Mouse (Mus musculus): Measurements from ENCODE around the gene Becn1. TPM values are rescaled to one million over a fixed set of nuclear protein-coding genes. Genes with fewer than 3 reads are reported as not detected.

The Becn1 gene
- polyA plus RNA-seq, 1 experiment, result 134 TPM

- no peak overlapping the region for H3ac ChIP-seq (ENCODE audit: control insufficient read depth, insufficient read length)
- TF ChIP-seq POLR2A (IDR thresholded peaks at IDR 0.05; ENCODE audit: insufficient read length, low read depth), result no peak
- TF ChIP-seq USF1 (IDR thresholded peaks at IDR 0.05; ENCODE audit: low read depth), result no peak
- no peak for TF ChIP-seq MYOG (IDR thresholded peaks at IDR 0.05; ENCODE audit: control insufficient read depth in 1 of 3, insufficient read depth in 1 of 3, insufficient read length in 2 of 3, low read depth in 2 of 3)
- no peak for TF ChIP-seq TCF12 (IDR thresholded peaks at IDR 0.05; ENCODE audit: insufficient read depth, poor library complexity, severe bottlenecking)
- TF ChIP-seq MYOD1 (IDR thresholded peaks at IDR 0.05; ENCODE audit: control insufficient read depth in 1 of 3, insufficient read length in 2 of 3, low read depth in 2 of 3), result no peak
- no peak for TF ChIP-seq E2F4 (IDR thresholded peaks at IDR 0.05; ENCODE audit: insufficient read depth)
- no peak for TF ChIP-seq SRF (IDR thresholded peaks at IDR 0.05; ENCODE audit: control insufficient read depth, insufficient read length, low read depth)
- TF ChIP-seq TCF3 (IDR thresholded peaks at IDR 0.05; ENCODE audit: insufficient read length, low read depth), result no peak
- no peak for TF ChIP-seq MAX (IDR thresholded peaks at IDR 0.05; ENCODE audit: low read depth)
- no peak for TF ChIP-seq CEBPB (IDR thresholded peaks at IDR 0.05; ENCODE audit: insufficient read depth, poor library complexity, severe bottlenecking)
- TF ChIP-seq POLR2AphosphoS2 (IDR thresholded peaks at IDR 0.05; ENCODE audit: insufficient read length, low read depth), result no peak
- TF ChIP-seq REST (IDR thresholded peaks at IDR 0.05; ENCODE audit: insufficient read depth, insufficient read length), result no peak
- H3K4me2 ChIP-seq (ENCODE audit: low read depth), result no peak overlapping the region
- peaks cover 42% of the 10 kb centered on the region for H3K27me3 ChIP-seq (ENCODE audit: control insufficient read depth, insufficient read depth, insufficient read length)
- H3K79me2 ChIP-seq (ENCODE audit: control insufficient read depth, insufficient read depth), result no peaks in the 10 kb centered on the region
- H3K36me3 ChIP-seq (ENCODE audit: control insufficient read depth, insufficient read depth), result no peaks in the 10 kb centered on the region
- H3K4me3 ChIP-seq, result no peak overlapping the region
These were observed 39.7 kb downstream of the Becn1 start for GRCm38 (mm10) chr11:101262272-101262967.

GRCm38 (mm10) chr11:101260826-101261380 lies 41.2 kb downstream of the Becn1 start:
- Histone ChIP-seq H3K4me2 (ENCODE audit: low read depth) (peak overlapping the region; percentile 70), H3K4me3 (no peak overlapping the region)
- no peak for TF ChIP-seq SRF (IDR thresholded peaks at IDR 0.05; ENCODE audit: control insufficient read depth, insufficient read length, low read depth)
- TF ChIP-seq REST (IDR thresholded peaks at IDR 0.05; ENCODE audit: insufficient read depth, insufficient read length), result no peak
- no peak for TF ChIP-seq POLR2A (IDR thresholded peaks at IDR 0.05; ENCODE audit: insufficient read length, low read depth)
- TF ChIP-seq CEBPB (IDR thresholded peaks at IDR 0.05; ENCODE audit: insufficient read depth, poor library complexity, severe bottlenecking), result no peak
- TF ChIP-seq TCF3 (IDR thresholded peaks at IDR 0.05; ENCODE audit: insufficient read length, low read depth), result no peak
- TF ChIP-seq MYOD1 (IDR thresholded peaks at IDR 0.05; ENCODE audit: control insufficient read depth in 1 of 3, insufficient read length in 2 of 3, low read depth in 2 of 3), result no peak
- no peak for TF ChIP-seq POLR2AphosphoS2 (IDR thresholded peaks at IDR 0.05; ENCODE audit: insufficient read length, low read depth)

GRCm38 (mm10) chr11:101259948-101260825 lies 41.9 kb downstream of the Becn1 start, which contains the start of gene Wnk4:
Gene Wnk4 (plus strand): TSS chr11:101260567.
- Histone ChIP-seq H3K4me3 (no peak within 1 kb of the TSS), H3K79me2 (ENCODE audit: control insufficient read depth, insufficient read depth) (no peaks in the 10 kb centered on the region), H3ac (ENCODE audit: control insufficient read depth, insufficient read length) (no peak within 1 kb of the TSS), H3K36me3 (ENCODE audit: control insufficient read depth, insufficient read depth) (no peaks in the 10 kb centered on the region), H3K4me2 (ENCODE audit: low read depth) (peak within 1 kb of the TSS; percentile 70), H3K27me3 (ENCODE audit: control insufficient read depth, insufficient read depth, insufficient read length) (peaks cover 40% of the 10 kb centered on the region)
- no peak for TF ChIP-seq MYOD1 (IDR thresholded peaks at IDR 0.05; ENCODE audit: control insufficient read depth in 1 of 3, insufficient read length in 2 of 3, low read depth in 2 of 3)
- no peak for TF ChIP-seq POLR2A (IDR thresholded peaks at IDR 0.05; ENCODE audit: insufficient read length, low read depth)
- peak; percentile 73 for TF ChIP-seq POLR2AphosphoS2 (IDR thresholded peaks at IDR 0.05; ENCODE audit: insufficient read length, low read depth)

More at GRCm38 (mm10) chr11:101260826-101261380, 41.2 kb downstream of the Becn1 start:
- Histone ChIP-seq H3ac (ENCODE audit: control insufficient read depth, insufficient read length) (no peak overlapping the region), H3K27me3 (ENCODE audit: control insufficient read depth, insufficient read depth, insufficient read length) (peaks cover 42% of the 10 kb centered on the region), H3K79me2 (ENCODE audit: control insufficient read depth, insufficient read depth) (no peaks in the 10 kb centered on the region), H3K36me3 (ENCODE audit: control insufficient read depth, insufficient read depth) (no peaks in the 10 kb centered on the region)

- Histone ChIP-seq H3K36me3 (ENCODE audit: control insufficient read depth, insufficient read depth) (no peaks in the 10 kb centered on the region), H3K27me3 (ENCODE audit: control insufficient read depth, insufficient read depth, insufficient read length) (peaks cover 34% of the 10 kb centered on the region), H3K4me3 (no peak overlapping the region), H3K79me2 (ENCODE audit: control insufficient read depth, insufficient read depth) (peaks cover 4% of the 10 kb centered on the region), H3K4me2 (ENCODE audit: low read depth) (no peak overlapping the region), H3ac (ENCODE audit: control insufficient read depth, insufficient read length) (no peak overlapping the region)
- no peak for TF ChIP-seq POLR2AphosphoS2 (IDR thresholded peaks at IDR 0.05; ENCODE audit: insufficient read length, low read depth)
- no peak for TF ChIP-seq MYOD1 (IDR thresholded peaks at IDR 0.05; ENCODE audit: control insufficient read depth in 1 of 3, insufficient read length in 2 of 3, low read depth in 2 of 3)
- no peak for TF ChIP-seq REST (IDR thresholded peaks at IDR 0.05; ENCODE audit: insufficient read depth, insufficient read length)
- no peak for TF ChIP-seq POLR2A (IDR thresholded peaks at IDR 0.05; ENCODE audit: insufficient read length, low read depth)
These were observed 42.8 kb downstream of the Becn1 start for GRCm38 (mm10) chr11:101259261-101259712.

All from myocyte (in vitro differentiated cells).